Mouse (Mus musculus): ENCODE results near the gene Fbxl16. TPM values are rescaled to one million over a fixed set of nuclear protein-coding genes. Genes with fewer than 3 reads are reported as not detected.

The Fbxl16 gene
- polyA plus RNA-seq, 1 experiment from 2014 or later = 13.2 TPM

DNA sequence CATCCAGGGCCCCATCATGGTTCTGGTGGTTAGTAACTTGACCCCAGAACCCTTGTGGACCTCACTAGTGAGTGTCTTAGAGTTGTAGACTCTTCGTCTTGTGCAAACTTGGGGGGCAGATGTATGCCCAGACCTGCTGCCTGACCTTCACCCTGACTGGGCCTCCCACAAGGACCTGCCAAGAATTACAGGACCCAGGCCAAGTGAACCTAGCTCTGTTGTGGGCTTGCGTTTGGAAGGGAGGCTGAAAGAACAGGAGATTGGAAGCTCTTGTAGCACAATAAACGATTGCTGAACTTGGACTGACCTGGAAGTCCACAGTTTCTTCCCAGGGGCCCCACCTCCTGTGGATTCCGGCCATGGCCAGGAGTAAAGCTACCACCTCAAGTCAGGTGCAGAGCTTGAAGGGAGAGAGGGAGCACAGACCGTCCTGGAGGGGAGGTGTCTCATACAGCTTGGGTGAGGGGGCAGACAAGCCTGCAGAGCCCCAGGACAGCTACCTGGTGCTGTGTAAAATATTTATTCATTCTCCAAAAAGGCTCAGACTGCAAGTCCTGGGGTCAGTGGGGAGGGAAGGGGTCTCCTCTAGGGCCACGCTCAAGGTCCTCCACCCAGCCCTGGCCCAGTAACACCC lies 25.2 kb downstream of the Fbxl16 start:
- Histone ChIP-seq H3K4me1 (ENCODE audit: control insufficient read depth, insufficient read depth, low read length) (peaks cover 69% of the 10 kb centered on the region), H3K27ac (ENCODE audit: low read depth, low read length) (peak overlapping the region; percentile 94), H3K27me3 (ENCODE audit: control insufficient read depth, insufficient read depth, low read length) (no peaks in the 10 kb centered on the region), H3K9ac (ENCODE audit: low read length) (peak overlapping the region; percentile 89), H3K4me2 (ENCODE audit: low read depth) (peak overlapping the region; percentile 96), H3K36me3 (ENCODE audit: control insufficient read depth, insufficient read depth, low read length) (peaks cover 22% of the 10 kb centered on the region), H3K9me3 (ENCODE audit: control insufficient read depth, low read length) (no peaks in the 10 kb centered on the region), H3K4me3 (ENCODE audit: low read depth, low read length) (peak overlapping the region; percentile 85)
- WGBS = 50% methylated on average over 6 of the region's 6 CpGs
- DNase-seq (ENCODE audit: low spot score) (no peak), ATAC-seq (ENCODE audit: insufficient read depth, low FRiP score, low TSS enrichment) (no peak)

DNA sequence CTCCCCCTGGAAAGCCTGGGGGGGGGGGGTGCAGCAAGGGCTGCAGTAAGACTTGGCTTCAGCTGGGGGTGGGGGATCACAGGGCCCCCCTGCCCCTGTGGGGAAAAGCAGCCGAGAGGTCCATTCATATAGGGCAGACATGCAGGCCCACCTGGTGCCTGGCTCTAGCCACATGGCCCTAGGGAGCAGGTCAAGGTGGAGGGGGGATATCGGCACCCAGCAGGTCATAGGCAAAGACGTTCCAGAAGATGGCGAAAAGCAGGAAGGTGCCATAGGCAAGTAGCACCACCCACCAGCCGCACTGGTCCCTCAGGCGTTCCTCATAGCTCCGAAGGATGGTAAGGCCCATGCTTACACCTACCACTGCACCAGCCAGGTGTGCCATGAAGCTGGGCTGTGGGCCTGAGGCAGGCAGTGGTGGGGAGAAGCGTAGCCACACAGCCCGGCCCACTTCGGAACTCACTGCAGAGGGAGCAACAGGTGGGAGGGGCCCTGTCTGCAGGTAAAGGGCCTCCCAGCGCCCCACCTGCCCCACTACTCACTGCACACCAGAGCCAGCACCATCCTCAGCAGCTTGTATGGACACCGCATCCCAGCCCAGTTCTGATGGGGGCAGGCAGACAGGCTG lies 25.8 kb downstream of the Fbxl16 start:
- H3K4me2 ChIP-seq (ENCODE audit: low read depth) = peak overlapping the region; percentile 96
- ATAC-seq (ENCODE audit: insufficient read depth, low FRiP score, low TSS enrichment) (no peak), DNase-seq (ENCODE audit: low spot score) (no peak)
- H3K9ac ChIP-seq (ENCODE audit: low read length) = peak overlapping the region; percentile 89; the same call in 1 of the 2 replicates
- no peak overlapping the region for H3K27ac ChIP-seq (ENCODE audit: low read depth, low read length)
- H3K27me3 ChIP-seq (ENCODE audit: control insufficient read depth, insufficient read depth, low read length) = no peaks in the 10 kb centered on the region
- WGBS = 93% methylated on average over 12 of the region's 12 CpGs
- H3K4me3 ChIP-seq (ENCODE audit: low read depth, low read length) = peak overlapping the region; percentile 85
- H3K36me3 ChIP-seq (ENCODE audit: control insufficient read depth, insufficient read depth, low read length) = peaks cover 27% of the 10 kb centered on the region
- no peaks in the 10 kb centered on the region for H3K9me3 ChIP-seq (ENCODE audit: control insufficient read depth, low read length)
- peaks cover 65% of the 10 kb centered on the region for H3K4me1 ChIP-seq (ENCODE audit: control insufficient read depth, insufficient read depth, low read length)

DNA sequence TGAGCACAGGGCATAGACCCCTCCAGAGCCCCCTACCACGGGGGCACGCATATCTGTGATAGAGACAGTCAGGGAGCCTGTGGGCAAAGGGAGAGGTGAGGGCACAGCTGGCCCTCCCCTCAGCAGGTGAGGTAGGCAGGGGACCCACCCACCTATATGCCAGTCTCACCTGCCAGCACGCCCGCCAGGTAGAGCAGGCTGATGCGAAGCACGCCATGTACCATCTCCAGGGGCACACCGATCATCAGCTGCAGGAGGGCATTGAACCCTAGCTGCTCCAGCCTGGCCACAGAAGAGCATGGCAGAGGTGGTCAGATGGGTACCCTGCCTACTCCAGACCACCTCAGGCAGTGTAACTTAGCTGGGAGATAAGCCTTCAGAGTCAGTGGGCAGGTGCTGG lies 26.4 kb downstream of the Fbxl16 start:
- H3K9me3 ChIP-seq (ENCODE audit: control insufficient read depth, low read length) = no peaks in the 10 kb centered on the region
- H3K4me3 ChIP-seq (ENCODE audit: low read depth, low read length) = no peak overlapping the region
- H3K27me3 ChIP-seq (ENCODE audit: control insufficient read depth, insufficient read depth, low read length) = no peaks in the 10 kb centered on the region
- 94% methylated on average over 7 of the region's 7 CpGs for WGBS
- H3K9ac ChIP-seq (ENCODE audit: low read length) = no peak overlapping the region
- H3K27ac ChIP-seq (ENCODE audit: low read depth, low read length) = no peak overlapping the region
- peaks cover 28% of the 10 kb centered on the region for H3K36me3 ChIP-seq (ENCODE audit: control insufficient read depth, insufficient read depth, low read length)
- DNase-seq (ENCODE audit: low spot score) = no peak
- no peak for ATAC-seq (ENCODE audit: insufficient read depth, low FRiP score, low TSS enrichment)
- peaks cover 61% of the 10 kb centered on the region for H3K4me1 ChIP-seq (ENCODE audit: control insufficient read depth, insufficient read depth, low read length)
- H3K4me2 ChIP-seq (ENCODE audit: low read depth) = peak overlapping the region; percentile 96; the same call in 1 of the 2 replicates

DNA sequence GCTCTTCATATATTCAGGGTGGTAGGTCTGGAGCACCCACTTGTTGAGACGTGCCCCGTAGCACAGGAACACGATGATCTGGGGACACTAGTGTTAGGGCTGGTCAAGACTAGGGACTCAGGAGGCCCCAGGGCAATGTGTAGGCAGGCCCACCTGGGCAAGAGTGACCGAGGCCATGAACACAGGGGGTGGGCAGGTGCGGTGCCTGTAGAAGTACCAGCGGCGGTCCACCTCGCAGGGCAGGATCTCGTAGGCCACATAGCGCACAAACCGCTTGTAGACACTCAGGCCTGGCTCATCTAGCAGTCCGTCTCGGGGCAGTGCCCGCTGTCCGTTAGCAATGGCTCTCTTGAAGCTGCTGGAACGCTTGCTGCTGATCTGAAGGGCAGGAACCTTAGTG lies 26.9 kb downstream of the Fbxl16 start:
- Histone ChIP-seq H3K4me3 (ENCODE audit: low read depth, low read length) (no peak overlapping the region), H3K27ac (ENCODE audit: low read depth, low read length) (no peak overlapping the region), H3K4me1 (ENCODE audit: control insufficient read depth, insufficient read depth, low read length) (peaks cover 56% of the 10 kb centered on the region), H3K9ac (ENCODE audit: low read length) (no peak overlapping the region), H3K36me3 (ENCODE audit: control insufficient read depth, insufficient read depth, low read length) (peaks cover 28% of the 10 kb centered on the region), H3K27me3 (ENCODE audit: control insufficient read depth, insufficient read depth, low read length) (no peaks in the 10 kb centered on the region), H3K4me2 (ENCODE audit: low read depth) (peak overlapping the region; percentile 68), H3K9me3 (ENCODE audit: control insufficient read depth, low read length) (no peaks in the 10 kb centered on the region)
- no peak for ATAC-seq (ENCODE audit: insufficient read depth, low FRiP score, low TSS enrichment)
- no peak for DNase-seq (ENCODE audit: low spot score)
- 94% methylated on average over 16 of the region's 16 CpGs for WGBS

DNA sequence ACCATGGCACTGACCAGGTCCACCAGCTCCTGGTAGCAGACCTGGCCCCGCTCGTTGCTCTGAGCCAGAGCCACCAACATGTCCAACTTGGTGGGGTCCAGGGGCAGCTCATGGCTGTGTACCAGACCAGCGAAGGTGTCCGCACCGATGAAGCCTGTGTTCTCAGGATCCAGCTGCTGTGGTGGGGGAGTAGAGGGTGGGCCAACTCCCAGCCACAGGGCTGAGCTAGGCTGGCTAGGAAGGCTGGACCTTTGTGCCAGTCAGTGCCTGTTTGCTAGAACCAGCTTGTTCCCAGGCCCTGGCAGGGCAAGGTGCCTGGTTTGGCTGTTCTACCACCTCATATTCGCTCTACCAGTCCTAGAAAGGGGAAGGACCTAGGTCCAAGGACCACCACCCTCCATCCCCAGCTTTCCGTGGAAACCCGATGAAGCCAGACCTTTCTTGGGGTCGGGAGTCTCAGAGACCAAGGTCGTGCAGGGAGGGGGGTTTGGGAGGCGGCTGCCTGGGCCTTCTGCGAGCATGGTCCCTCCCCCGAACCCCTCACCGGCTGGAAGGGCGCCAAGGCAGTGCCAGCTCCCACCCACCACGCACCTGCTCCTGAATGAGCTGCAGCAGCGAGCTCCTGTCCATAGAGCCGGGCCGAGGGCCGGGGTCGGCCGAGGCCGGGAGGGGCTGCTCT lies 27.7 kb downstream of the Fbxl16 start:
- H3K27ac ChIP-seq (ENCODE audit: low read depth, low read length) = peak overlapping the region; percentile 67
- 27% methylated on average over 21 of the region's 23 CpGs for WGBS
- no peak for ATAC-seq (ENCODE audit: insufficient read depth, low FRiP score, low TSS enrichment)

DNA sequence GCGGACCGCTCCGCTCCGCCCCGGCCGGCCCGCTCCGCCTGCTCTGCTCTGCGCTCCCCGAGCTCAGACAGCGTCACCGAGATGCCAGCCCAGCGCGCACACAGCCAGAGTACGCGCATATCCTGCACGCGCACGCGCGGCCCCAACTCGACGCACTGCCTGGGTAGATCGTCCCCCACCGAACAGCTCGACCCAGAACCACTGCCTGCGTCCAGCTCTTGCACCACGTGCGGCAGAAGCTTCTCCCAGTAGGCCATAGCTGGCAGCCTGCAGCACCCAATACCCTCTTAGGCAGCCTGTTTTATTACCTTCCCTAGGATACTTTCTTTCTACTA lies 28.2 kb downstream of the Fbxl16 start, which contains the start of gene Rhbdl1:
Gene Rhbdl1, minus strand, starts transcription at position 220 of the 335 bp plus-strand sequence.
- ATAC-seq (ENCODE audit: insufficient read depth, low FRiP score, low TSS enrichment) = no peak
- peaks cover 27% of the 10 kb centered on the region for H3K36me3 ChIP-seq (ENCODE audit: control insufficient read depth, insufficient read depth, low read length)
- H3K4me2 ChIP-seq (ENCODE audit: low read depth) = peak within 1 kb of the TSS; percentile 68
- no peaks in the 10 kb centered on the region for H3K9me3 ChIP-seq (ENCODE audit: control insufficient read depth, low read length)
- H3K4me3 ChIP-seq (ENCODE audit: low read depth, low read length) = peak within 1 kb of the TSS; percentile 29
- no peaks in the 10 kb centered on the region for H3K27me3 ChIP-seq (ENCODE audit: control insufficient read depth, insufficient read depth, low read length)
- H3K4me1 ChIP-seq (ENCODE audit: control insufficient read depth, insufficient read depth, low read length) = peaks cover 44% of the 10 kb centered on the region
- 2% methylated on average over 29 of the region's 29 CpGs for WGBS
- H3K9ac ChIP-seq (ENCODE audit: low read length) = peak within 1 kb of the TSS; percentile 68
- H3K27ac ChIP-seq (ENCODE audit: low read depth, low read length) = peak within 1 kb of the TSS; percentile 67
- DNase-seq (ENCODE audit: low spot score) = peak; percentile 76

More for the DNA sequence above, 27.7 kb downstream of the Fbxl16 start:
- peaks cover 27% of the 10 kb centered on the region for H3K36me3 ChIP-seq (ENCODE audit: control insufficient read depth, insufficient read depth, low read length)
- peak overlapping the region; percentile 29 for H3K4me3 ChIP-seq (ENCODE audit: low read depth, low read length)
- no peak for DNase-seq (ENCODE audit: low spot score)
- no peaks in the 10 kb centered on the region for H3K9me3 ChIP-seq (ENCODE audit: control insufficient read depth, low read length)
- H3K4me1 ChIP-seq (ENCODE audit: control insufficient read depth, insufficient read depth, low read length) = peaks cover 49% of the 10 kb centered on the region
- H3K9ac ChIP-seq (ENCODE audit: low read length) = peak overlapping the region; percentile 68
- peak overlapping the region; percentile 68 for H3K4me2 ChIP-seq (ENCODE audit: low read depth)
- H3K27me3 ChIP-seq (ENCODE audit: control insufficient read depth, insufficient read depth, low read length) = no peaks in the 10 kb centered on the region

DNA sequence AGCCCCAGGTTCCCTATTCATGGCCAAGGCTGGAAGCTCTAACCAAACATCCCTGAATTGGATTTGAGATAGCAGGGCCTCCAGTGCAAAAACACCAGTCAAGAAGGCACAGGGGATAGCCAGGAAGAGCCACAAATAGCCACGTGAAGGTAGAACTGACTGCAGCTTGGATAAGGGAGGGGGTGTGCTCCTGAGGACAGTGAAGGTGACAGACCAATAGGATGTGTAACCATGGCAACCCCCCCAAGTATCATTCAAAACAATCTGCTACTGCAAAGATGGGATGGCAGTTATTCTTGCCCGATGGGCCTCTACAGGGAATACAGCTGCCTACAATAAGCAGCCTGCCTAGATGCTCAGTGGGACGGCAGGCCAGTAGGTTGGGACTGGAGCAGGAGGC lies 28.6 kb downstream of the Fbxl16 start:
- Histone ChIP-seq H3K27ac (ENCODE audit: low read depth, low read length) (peak overlapping the region; percentile 67), H3K36me3 (ENCODE audit: control insufficient read depth, insufficient read depth, low read length) (peaks cover 27% of the 10 kb centered on the region), H3K27me3 (ENCODE audit: control insufficient read depth, insufficient read depth, low read length) (no peaks in the 10 kb centered on the region), H3K9ac (ENCODE audit: low read length) (peak overlapping the region; percentile 68; the same call in 1 of the 2 replicates), H3K9me3 (ENCODE audit: control insufficient read depth, low read length) (no peaks in the 10 kb centered on the region), H3K4me3 (ENCODE audit: low read depth, low read length) (no peak overlapping the region), H3K4me2 (ENCODE audit: low read depth) (peak overlapping the region; percentile 68; the same call in 1 of the 2 replicates), H3K4me1 (ENCODE audit: control insufficient read depth, insufficient read depth, low read length) (peaks cover 41% of the 10 kb centered on the region)
- DNase-seq (ENCODE audit: low spot score) = peak; percentile 31
- no peak for ATAC-seq (ENCODE audit: insufficient read depth, low FRiP score, low TSS enrichment)
- 49% methylated on average over 3 of the region's 3 CpGs for WGBS

DNA sequence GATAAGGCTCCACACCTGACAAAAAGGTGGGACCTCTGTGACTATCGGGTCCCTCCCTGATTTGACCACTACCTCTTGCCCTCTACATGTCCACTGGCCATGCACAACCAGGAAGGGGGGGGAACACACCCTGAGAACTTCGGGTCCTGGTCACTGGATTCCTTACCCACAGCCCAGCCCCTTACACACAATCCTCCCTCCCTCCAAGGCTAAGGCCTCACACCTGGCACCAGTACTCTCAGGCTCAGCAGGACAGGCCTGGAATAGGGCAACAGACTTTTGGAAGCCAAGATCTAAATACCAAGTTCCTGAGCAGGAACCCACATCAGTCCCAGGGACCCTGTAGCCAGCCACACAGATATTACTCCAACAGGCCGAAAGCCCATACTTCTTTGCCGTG lies 30.0 kb downstream of the Fbxl16 start:
- Histone ChIP-seq H3K27ac (ENCODE audit: low read depth, low read length) (no peak overlapping the region), H3K36me3 (ENCODE audit: control insufficient read depth, insufficient read depth, low read length) (peaks cover 27% of the 10 kb centered on the region), H3K27me3 (ENCODE audit: control insufficient read depth, insufficient read depth, low read length) (no peaks in the 10 kb centered on the region), H3K4me3 (ENCODE audit: low read depth, low read length) (no peak overlapping the region), H3K9ac (ENCODE audit: low read length) (no peak overlapping the region), H3K4me1 (ENCODE audit: control insufficient read depth, insufficient read depth, low read length) (peaks cover 44% of the 10 kb centered on the region), H3K9me3 (ENCODE audit: control insufficient read depth, low read length) (no peaks in the 10 kb centered on the region), H3K4me2 (ENCODE audit: low read depth) (no peak overlapping the region)
- 86% methylated on average over 4 of the region's 4 CpGs for WGBS
- no peak for DNase-seq (ENCODE audit: low spot score)
- ATAC-seq (ENCODE audit: insufficient read depth, low FRiP score, low TSS enrichment) = no peak
